In genomic region chr19:55809539-55809938, GRCm38 (mm10) we compare ENCODE assay signal across 35 mouse cellular contexts.
"Had no signal": no experiment of that assay in that cellular context is flagged by ENCODE, and none has a peak within 500 bp of the region (broad histone marks: within the 10 kb centered on the region; RNA-seq: fewer than 3 reads in every experiment).

No protein-coding gene starts in this region.

- ATAC-seq: hindbrain, embryonic 16.5 days; hindbrain, postnatal 0 days; inflammation-experienced regulatory T-cells, adult 6 months; intestine, embryonic 15.5 days; intestine, embryonic 16.5 days; intestine, postnatal 0 days had no signal

- H3K36me3 ChIP-seq: heart, embryonic 15.5 days; hindbrain, embryonic 12.5 days; hindbrain, embryonic 13.5 days; hindbrain, embryonic 15.5 days; intestine, embryonic 15.5 days; kidney, embryonic 15.5 days had no signal

- H3K9me3 ChIP-seq: heart, embryonic 12.5 days; heart, embryonic 13.5 days; heart, embryonic 15.5 days; hindbrain, embryonic 10.5 days; hindbrain, embryonic 12.5 days; hindbrain, embryonic 13.5 days; hindbrain, embryonic 15.5 days; intestine, embryonic 15.5 days; kidney, embryonic 15.5 days had no signal

- H3K27ac ChIP-seq: heart, embryonic 13.5 days; heart, embryonic 15.5 days; hindbrain, embryonic 10.5 days; hindbrain, embryonic 12.5 days; hindbrain, embryonic 13.5 days; hindbrain, embryonic 14.5 days; hindbrain, embryonic 15.5 days; hindbrain, postnatal 0 days; intestine, embryonic 15.5 days; kidney, embryonic 15.5 days; kidney, postnatal 0 days; layer of hippocampus, adult 2 months; left cerebral cortex, adult 2 months had no signal

- DNase-seq: heart, postnatal 10 days; heart, postnatal 14 days; heart, postnatal 36 days; heart, postnatal 4 days; kidney, adult 11 months; kidney, adult 18-20 months; kidney, adult 2 months; kidney, adult 8-10 months; kidney, adult 9 months; kidney, postnatal 10 days; kidney, postnatal 14 days; kidney, postnatal 25 days; kidney, postnatal 36 days; kidney, postnatal 4 days; layer of hippocampus, adult 9-11 months; layer of hippocampus, postnatal 36 days had no signal

- H3K4me3 ChIP-seq: heart, embryonic 12.5 days; heart, embryonic 13.5 days; heart, embryonic 15.5 days; hindbrain, embryonic 10.5 days; hindbrain, embryonic 12.5 days; hindbrain, embryonic 13.5 days; hindbrain, embryonic 15.5 days; intestine, embryonic 15.5 days; kidney, embryonic 15.5 days; layer of hippocampus, adult 2 months; left cerebral cortex, adult 2 months had no signal

- H3K4me2 ChIP-seq: heart, embryonic 11.5 days; heart, embryonic 12.5 days; heart, embryonic 13.5 days; heart, embryonic 15.5 days; hindbrain, embryonic 12.5 days; hindbrain, embryonic 13.5 days; hindbrain, embryonic 14.5 days; hindbrain, embryonic 15.5 days; intestine, embryonic 15.5 days; kidney, embryonic 15.5 days had no signal

- H3K9ac ChIP-seq: heart, embryonic 12.5 days; heart, embryonic 13.5 days; heart, embryonic 15.5 days; hindbrain, embryonic 12.5 days; hindbrain, embryonic 13.5 days; hindbrain, embryonic 14.5 days; hindbrain, embryonic 15.5 days; intestine, embryonic 15.5 days; kidney, embryonic 15.5 days had no signal

- H3K27me3 ChIP-seq: heart, embryonic 12.5 days; heart, embryonic 13.5 days; heart, embryonic 15.5 days; hindbrain, embryonic 12.5 days; hindbrain, embryonic 13.5 days; hindbrain, embryonic 15.5 days; intestine, embryonic 15.5 days; kidney, embryonic 15.5 days had no signal
